In the genomic region with DNA sequence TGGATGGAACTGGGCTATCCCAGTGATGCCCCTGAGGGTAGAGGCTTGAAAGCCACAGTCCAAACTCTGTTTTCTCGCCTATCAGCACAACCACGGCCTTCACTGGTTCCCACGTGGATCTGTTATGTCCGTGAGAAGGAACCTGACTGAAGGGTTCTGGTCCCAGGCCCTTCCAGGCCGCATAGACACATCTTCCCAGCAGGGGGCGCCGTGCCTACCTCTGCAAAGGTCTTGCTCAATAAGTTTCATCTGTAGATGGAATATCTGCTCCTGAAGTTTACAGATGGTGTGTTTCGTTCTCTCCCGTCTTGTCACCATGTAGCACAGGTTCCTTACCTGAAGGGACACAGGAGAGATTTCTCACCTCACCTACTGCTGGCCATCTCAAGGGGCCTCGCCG, we compare ENCODE assay signal across 9 mouse cellular contexts. TPM values are rescaled to one million over a fixed set of nuclear protein-coding genes. Genes with fewer than 3 reads are reported as not detected.
DNase-seq lines count a peak whose midpoint lies in the region; ATAC-seq and TF ChIP-seq lines count a peak whose summit lies in the region.
"Had no signal": no experiment of that assay in that cellular context is flagged by ENCODE, and none has a peak within 500 bp of the region (broad histone marks: within the 10 kb centered on the region; RNA-seq: fewer than 3 reads in every experiment).

No protein-coding gene starts in this region.

- in situ Hi-C loops in ES-E14 (cut with MboI; ENCODE audit: low sequenced_read_pairs in 2 of 2, unreplicated experiment in 2 of 2) = loop anchor here in 1 of 2 experiments (5.0 kb wide), 1 partner anchor 146 kb away; a partner anchor contains a TSS

- no peaks in the 10 kb centered on the region for H3K27me3 ChIP-seq in cerebellum, adult 2 months (ENCODE audit: control insufficient read depth, insufficient read depth, low read length)
- no peaks in the 10 kb centered on the region for H3K27me3 ChIP-seq in midbrain, postnatal 0 days (ENCODE audit: insufficient read depth, low read length)
- H3K27me3 ChIP-seq: limb, embryonic 12.5 days had no signal

- H3K4me3 ChIP-seq in ES-E14 (ENCODE audit: insufficient read depth in 1 of 2, low read depth in 1 of 2, low read length in 2 of 2, poor library complexity in 1 of 2, severe bottlenecking in 1 of 2) = no peak overlapping the region
- no peak overlapping the region for H3K4me3 ChIP-seq in cerebellum, adult 2 months (replicated peaks; ENCODE audit: insufficient read depth, low read depth, low read length)
- H3K4me3 ChIP-seq in midbrain, postnatal 0 days (ENCODE audit: low read depth, low read length) = no peak overlapping the region
- H3K4me3 ChIP-seq: limb, embryonic 12.5 days had no signal

- H3K9ac ChIP-seq in ES-E14 (ENCODE audit: insufficient read depth, low read depth, low read length, poor library complexity, severe bottlenecking) = no peak overlapping the region
- no peak overlapping the region for H3K9ac ChIP-seq in midbrain, postnatal 0 days (replicated peaks; ENCODE audit: low read length, poor library complexity, severe bottlenecking)
- H3K9ac ChIP-seq: limb, embryonic 12.5 days had no signal

- peaks cover 2 to 26% of the 10 kb centered on the region in 2 experiments; a peak in 3 of 4 replicates for H3K4me1 ChIP-seq in ES-E14 (ENCODE audit: control insufficient read depth in 2 of 2, insufficient read depth in 2 of 2, low read length in 2 of 2, poor library complexity in 1 of 2)
- H3K4me1 ChIP-seq in cerebellum, adult 2 months (ENCODE audit: control insufficient read depth, insufficient read depth, low read length) = peaks cover 39% of the 10 kb centered on the region
- no peaks in the 10 kb centered on the region for H3K4me1 ChIP-seq in midbrain, postnatal 0 days (ENCODE audit: insufficient read depth, low read length)
- H3K4me1 ChIP-seq: limb, embryonic 12.5 days had no signal

- no peaks in the 10 kb centered on the region for H3K9me3 ChIP-seq in ES-E14 (ENCODE audit: control insufficient read depth, insufficient read depth, low read depth, low read length)
- no peaks in the 10 kb centered on the region for H3K9me3 ChIP-seq in midbrain, postnatal 0 days (ENCODE audit: low read length)
- H3K9me3 ChIP-seq: limb, embryonic 12.5 days had no signal

- TF ChIP-seq CTCF in cerebellum, adult 2 months (IDR thresholded peaks at IDR 0.05; ENCODE audit: borderline replicate concordance, insufficient read depth, low read depth, low read length) = peak; percentile 77
- peak; percentile 83 for TF ChIP-seq CTCF in midbrain, postnatal 0 days (IDR thresholded peaks at IDR 0.05)

- ATAC-seq in cerebellum, adult (ENCODE audit: insufficient number of reproducible peaks, low FRiP score, low TSS enrichment) = no peak
- no peak for ATAC-seq in midbrain, postnatal 0 days (ENCODE audit: low FRiP score)

- H3K27ac ChIP-seq in ES-E14 (ENCODE audit: insufficient read depth, low read depth, low read length, poor library complexity, severe bottlenecking) = no peak overlapping the region
- no peak overlapping the region for H3K27ac ChIP-seq in cerebellum, adult 2 months (ENCODE audit: insufficient read depth, low read length)
- H3K27ac ChIP-seq in midbrain, postnatal 0 days (ENCODE audit: low read depth, low read length) = no peak overlapping the region
- H3K27ac ChIP-seq: limb, embryonic 12.5 days had no signal

- 29% methylated on average over 11 of the region's 11 CpGs for WGBS in cerebellum, adult 2 months
- 40% methylated on average over 11 of the region's 11 CpGs for WGBS in midbrain, postnatal 0 days

- TF ChIP-seq POLR2A in cerebellum, adult 2 months (IDR thresholded peaks at IDR 0.05; ENCODE audit: borderline replicate concordance, insufficient read depth, low read length) = no peak

- H3K36me3 ChIP-seq in ES-E14 (ENCODE audit: control insufficient read depth, insufficient read depth, low read length, poor library complexity, severe bottlenecking) = peaks cover 64% of the 10 kb centered on the region
- peaks cover 19% of the 10 kb centered on the region; the same call in 1 of the 2 replicates for H3K36me3 ChIP-seq in midbrain, postnatal 0 days (ENCODE audit: insufficient read depth, low read length)

- peak; percentile 72 for DNase-seq in cerebellum, adult 11 months
- peak; percentile 55 for DNase-seq in ES-E14 (ENCODE audit: low read depth, low spot score)
- DNase-seq in cerebellum, adult 2 months = peak; percentile 75 to 82
- peak; percentile 63 for DNase-seq in gastrocnemius, postnatal 25 days
- peak; percentile 61 to 64 for DNase-seq in layer of hippocampus, postnatal 36 days
- DNase-seq in midbrain, postnatal 0 days (ENCODE audit: low spot score) = peak; percentile 64
- peak; percentile 65 to 83 for DNase-seq in spleen, postnatal 14 days (ENCODE audit: low spot score in 2 of 2)

- no peak overlapping the region for H3K4me2 ChIP-seq in midbrain, postnatal 0 days (ENCODE audit: low read depth, low read length, poor library complexity, severe bottlenecking)
- H3K4me2 ChIP-seq: limb, embryonic 12.5 days had no signal

TF ChIP-seq in ES-E14, 5 proteins besides CTCF, POLR2A, EP300 and RAD21:
- TF ChIP-seq MAFK (IDR thresholded peaks at IDR 0.05; ENCODE audit: insufficient read depth, low read depth, low read length) = no peak
- no peak for TF ChIP-seq ZC3H11A (IDR thresholded peaks at IDR 0.05; ENCODE audit: borderline replicate concordance, low read depth, low read length)
- TF ChIP-seq CHD2 (IDR thresholded peaks at IDR 0.05; ENCODE audit: low read depth, low read length) = no peak
- no peak for TF ChIP-seq ZNF384 (IDR thresholded peaks at IDR 0.05; ENCODE audit: low read depth, low read length)
- no peak for TF ChIP-seq HCFC1 (IDR thresholded peaks at IDR 0.05; ENCODE audit: borderline replicate concordance, insufficient read depth, low read length)
TF ChIP-seq in ES-E14: peak in this region for 0.

RNA-seq across cellular contexts. Expression of a gene that starts 36.6 kb away (rescaled TPM):
- total RNA-seq in ES-E14 (2012; rRNA removed) = 11.5 and 11.8 TPM in 2 replicates
- 21.8 and 21.9 TPM in 2 replicates for polyA plus RNA-seq in cerebellum, adult 2 months (2012; rRNA removed)
- 1 to 10 TPM; 2.3 to 3.5 TPM for total RNA-seq in gastrocnemius, postnatal 25 days (2021)
- 10 to 100 TPM; 36.0 to 36.5 TPM for total RNA-seq in layer of hippocampus, postnatal 36 days (2021)
- 3.6 and 3.7 TPM in 2 replicates for total RNA-seq in midbrain, postnatal 0 days (2014; rRNA removed)
- 0.95 and 0.98 TPM in 2 replicates for polyA plus RNA-seq in midbrain, postnatal 0 days (2015; fragmentation: Nextera tagmentation; extraction: Ambion mirVana)

RNA-seq across cellular contexts. Expression of a gene that starts 57.4 kb away (rescaled TPM):
- total RNA-seq in ES-E14 (2012; rRNA removed) = 86.0 and 86.1 TPM in 2 replicates
- polyA plus RNA-seq in cerebellum, adult 2 months (2012; rRNA removed) = 93.3 and 95.1 TPM in 2 replicates
- 100 to 1,000 TPM; 372 to 421 TPM for total RNA-seq in gastrocnemius, postnatal 25 days (2021)
- 10 to 100 TPM; 65.6 to 77.6 TPM for total RNA-seq in layer of hippocampus, postnatal 36 days (2021)
- total RNA-seq in midbrain, postnatal 0 days (2014; rRNA removed) = 115 TPM in 2 replicates
- polyA plus RNA-seq in midbrain, postnatal 0 days (2015; fragmentation: Nextera tagmentation; extraction: Ambion mirVana) = 230 and 239 TPM in 2 replicates

RNA-seq across cellular contexts. Expression of a gene that starts 57.4 kb away (rescaled TPM):
- 9.3 and 10.9 TPM in 2 replicates for total RNA-seq in ES-E14 (2012; rRNA removed)
- 11.0 and 12.3 TPM in 2 replicates for polyA plus RNA-seq in cerebellum, adult 2 months (2012; rRNA removed)
- 10 to 100 TPM; 33.2 to 33.3 TPM for total RNA-seq in gastrocnemius, postnatal 25 days (2021)
- total RNA-seq in layer of hippocampus, postnatal 36 days (2021) = 10 to 100 TPM; 18.4 to 23.0 TPM
- total RNA-seq in midbrain, postnatal 0 days (2014; rRNA removed) = 15.9 and 16.7 TPM in 2 replicates
- 10.5 and 12.5 TPM in 2 replicates for polyA plus RNA-seq in midbrain, postnatal 0 days (2015; fragmentation: Nextera tagmentation; extraction: Ambion mirVana)
